Mouse (Mus musculus) midbrain, embryonic 10.5 days (tissue): ENCODE measurements around the gene Ldoc1. TPM values are rescaled to one million over a fixed set of nuclear protein-coding genes. Genes with fewer than 3 reads are reported as not detected.

Experiments used
- DNase-seq: peaks from one replicate; pipeline ENCODE4 v3.0.0-alpha.2; 2017; ENCODE audit warnings: low spot score
- H3K27ac ChIP-seq: fragments of 300-500 bp; sonication (generic); replicated peaks from 2 replicates; pipeline ENCODE4 v1.5.1; 2016; ENCODE audit warnings: mild to moderate bottlenecking
- H3K27me3 ChIP-seq: fragments of 300-500 bp; sonication (generic); 2 replicates; pipeline ENCODE4 v1.6.1; 2016; ENCODE audit warnings: low read depth, mild to moderate bottlenecking; ENCODE audit not compliant: poor library complexity, severe bottlenecking
- H3K36me3 ChIP-seq: fragments of 300-500 bp; sonication (generic); 2 replicates; pipeline ENCODE4 v1.6.1; 2016; ENCODE audit warnings: mild to moderate bottlenecking, moderate library complexity
- H3K4me1 ChIP-seq: fragments of 300-500 bp; sonication (generic); 2 replicates; pipeline ENCODE4 v1.6.1; 2016
- H3K4me3 ChIP-seq: fragments of 300-500 bp; sonication (generic); 2 replicates; pipeline ENCODE4 v1.5.1; 2016; ENCODE audit warnings: mild to moderate bottlenecking, moderate library complexity
- H3K9me3 ChIP-seq: fragments of 300-500 bp; sonication (generic); replicated peaks from 2 replicates; pipeline ENCODE4 v1.6.1; 2016; ENCODE audit warnings: mild to moderate bottlenecking
- WGBS: fragments of 180-500 bp; shearing (Covaris S2); methylation state at CpG from one replicate; pipeline ENCODE4 v1.1.7; 2016; 5-methylcytosine and 5-hydroxymethylcytosine counted together
- polyA plus RNA-seq: library from polyadenylated mRNA; unstranded; fragments of >200 nt; fragmentation: Nextera tagmentation; extraction: Ambion mirVana; gene quantifications from 2 replicates; pipeline ENCODE4 v1.2.1, GENCODE M21; 2016

Ldoc1 gene
- 1.5 and 1.7 TPM in 2 replicates for polyA plus RNA-seq

- Histone ChIP-seq H3K36me3 (no peaks in the 10 kb centered on the region), H3K27me3 (no peaks in the 10 kb centered on the region), H3K9me3 (no peaks in the 10 kb centered on the region), H3K4me3 (peak within 1 kb of the TSS; percentile 50), H3K4me1 (no peaks in the 10 kb centered on the region), H3K27ac (no peak within 1 kb of the TSS)
- peak; percentile 12 for DNase-seq
- WGBS: 36% methylated on average over 34 of the region's 34 CpGs
These were observed at the start of gene Ldoc1 for GRCm38 (mm10) chrX:61709302-61710033. Gene Ldoc1 (plus strand): TSS chrX:61709497.

- 87% methylated on average over 7 of the region's 7 CpGs for WGBS
- DNase-seq: no peak
- no peaks in the 10 kb centered on the region for H3K4me1 ChIP-seq
These were observed 834 bp downstream of the Ldoc1 start for GRCm38 (mm10) chrX:61710131-61710530.

GRCm38 (mm10) chrX:61722281-61723028, 13.2 kb downstream of the Ldoc1 start:
- peak; percentile 21 for DNase-seq
- Histone ChIP-seq H3K27me3 (no peaks in the 10 kb centered on the region), H3K4me3 (peak overlapping the region; percentile 18; the same call in 1 of the 2 replicates), H3K36me3 (no peaks in the 10 kb centered on the region), H3K27ac (peak overlapping the region; percentile 72), H3K9me3 (no peaks in the 10 kb centered on the region), H3K4me1 (peaks cover 11% of the 10 kb centered on the region)
- 38% methylated on average over 12 of the region's 12 CpGs for WGBS

More at GRCm38 (mm10) chrX:61710131-61710530, 834 bp downstream of the Ldoc1 start:
- no peak overlapping the region for H3K4me3 ChIP-seq
- no peaks in the 10 kb centered on the region for H3K27me3 ChIP-seq
- no peak overlapping the region for H3K27ac ChIP-seq
- H3K9me3 ChIP-seq: no peaks in the 10 kb centered on the region
- no peaks in the 10 kb centered on the region for H3K36me3 ChIP-seq

DNA sequence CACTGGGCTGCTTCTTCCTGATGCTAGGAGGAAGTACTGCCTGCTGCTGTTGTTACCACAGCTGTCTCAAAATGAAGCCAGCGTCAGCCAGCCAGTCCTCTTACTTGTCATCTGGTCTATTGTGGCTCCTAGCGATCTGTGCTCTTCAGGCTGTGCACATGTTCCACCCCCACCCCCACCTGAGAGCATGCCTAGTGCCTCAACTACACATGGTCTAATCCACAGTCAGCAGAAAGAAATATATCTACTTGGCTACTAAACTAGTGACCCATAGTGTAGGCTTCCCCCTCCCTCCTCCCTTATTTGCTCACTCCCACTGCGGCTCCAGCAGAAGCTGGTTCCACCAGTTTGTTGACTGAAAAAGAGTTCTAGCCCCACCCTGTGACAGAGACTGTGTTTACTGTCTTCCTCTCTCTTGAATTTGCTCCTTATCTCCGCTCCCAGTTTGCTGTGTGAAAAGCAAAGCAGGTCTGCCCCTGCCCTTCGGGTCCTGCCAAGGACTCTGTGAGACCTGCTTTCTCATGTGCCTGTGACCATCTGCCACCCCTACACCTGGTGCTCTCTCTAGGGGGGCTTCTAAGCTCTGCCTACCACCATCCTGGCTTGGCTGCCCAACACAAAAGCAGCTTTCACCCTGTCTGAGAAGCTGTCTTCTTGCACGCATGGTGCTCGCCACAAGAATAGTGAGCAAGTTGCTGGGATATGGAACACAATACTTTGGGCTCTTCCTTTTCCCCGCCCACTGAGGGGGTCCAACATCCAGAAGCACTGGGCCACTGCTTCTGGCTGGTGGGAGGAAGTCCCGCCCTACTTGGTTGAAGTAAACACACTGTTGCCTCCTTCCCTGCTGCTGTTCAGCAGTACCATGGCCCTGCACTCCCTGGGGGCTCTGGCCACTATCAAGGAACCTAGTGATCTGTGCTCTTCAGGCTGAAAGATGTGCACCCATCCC, 14.0 kb downstream of the Ldoc1 start:
- H3K27me3 ChIP-seq: no peaks in the 10 kb centered on the region
- 66% methylated on average over 9 of the region's 9 CpGs for WGBS
- H3K4me3 ChIP-seq: peak overlapping the region; percentile 18; the same call in 1 of the 2 replicates
- no peak overlapping the region for H3K27ac ChIP-seq
- no peak for DNase-seq
- H3K9me3 ChIP-seq: no peaks in the 10 kb centered on the region
- H3K4me1 ChIP-seq: peaks cover 11% of the 10 kb centered on the region
- H3K36me3 ChIP-seq: no peaks in the 10 kb centered on the region

GRCm38 (mm10) chrX:61727516-61728310, 18.4 kb downstream of the Ldoc1 start:
- H3K27ac ChIP-seq: no peak overlapping the region
- DNase-seq: no peak
- 55% methylated on average over 2 of the region's 2 CpGs for WGBS
- no peaks in the 10 kb centered on the region for H3K9me3 ChIP-seq
- H3K4me3 ChIP-seq: no peak overlapping the region
- H3K36me3 ChIP-seq: no peaks in the 10 kb centered on the region
- no peaks in the 10 kb centered on the region for H3K27me3 ChIP-seq
- H3K4me1 ChIP-seq: peaks cover 3% of the 10 kb centered on the region
